Mouse (Mus musculus): ENCODE data around the gene Sema3g. TPM values are rescaled to one million over a fixed set of nuclear protein-coding genes. Genes with fewer than 3 reads are reported as not detected.

Gene Sema3g
- 4.0 TPM for polyA plus RNA-seq (2015; fragmentation: Illumina TruSeq; extraction: RNeasy Lipid Tissue Mini Kit (QIAGEN cat#74804); ENCODE audit: low read depth, low replicate concordance)

GRCm38 (mm10) chr14:31217666-31218065, at the start of gene Sema3g:
Gene Sema3g, plus strand, starts transcription at chr14:31217860.

GRCm38 (mm10) chr14:31168425-31168824, 49.2 kb upstream of the Sema3g start, which contains the start of gene Stab1:
Gene Stab1, minus strand, starts transcription at chr14:31168641.

GRCm38 (mm10) chr14:31208084-31208483, 9.6 kb upstream of the Sema3g start, which contains the start of gene Tnnc1:
Gene Tnnc1, plus strand, starts transcription at chr14:31208312.

GRCm38 (mm10) chr14:31216846-31217245, 814 bp upstream of the Sema3g start, which contains the start of gene Nisch:
Gene Nisch, minus strand, starts transcription at chr14:31216946.

GRCm38 (mm10) chr14:31251084-31251604, 33.5 kb downstream of the Sema3g start, which contains the start of the genes Phf7 and Bap1:
Gene Phf7, minus strand, starts transcription at chr14:31251317.
Gene Bap1, plus strand, starts transcription at chr14:31251450.

Other genes starting within 250 kb of the Sema3g start
- gene Glt8d1, start 216.5 kb upstream of the Sema3g start, polyA plus RNA-seq (2015; fragmentation: Illumina TruSeq; extraction: RNeasy Lipid Tissue Mini Kit (QIAGEN cat#74804); ENCODE audit: low read depth, low replicate concordance): 57.9 TPM
- gene Spcs1, start 216.2 kb upstream of the Sema3g start, polyA plus RNA-seq (2015; fragmentation: Illumina TruSeq; extraction: RNeasy Lipid Tissue Mini Kit (QIAGEN cat#74804); ENCODE audit: low read depth, low replicate concordance): 353 TPM
- gene Pbrm1, start 198.7 kb upstream of the Sema3g start, polyA plus RNA-seq (2015; fragmentation: Illumina TruSeq; extraction: RNeasy Lipid Tissue Mini Kit (QIAGEN cat#74804); ENCODE audit: low read depth, low replicate concordance): 23.9 TPM
- gene Gnl3, start 198.7 kb upstream of the Sema3g start, polyA plus RNA-seq (2015; fragmentation: Illumina TruSeq; extraction: RNeasy Lipid Tissue Mini Kit (QIAGEN cat#74804); ENCODE audit: low read depth, low replicate concordance): 46.3 TPM
- gene Smim4, start 88.9 kb upstream of the Sema3g start, polyA plus RNA-seq (2015; fragmentation: Illumina TruSeq; extraction: RNeasy Lipid Tissue Mini Kit (QIAGEN cat#74804); ENCODE audit: low read depth, low replicate concordance): 28.6 TPM
- gene Nt5dc2, start 86.8 kb upstream of the Sema3g start, polyA plus RNA-seq (2015; fragmentation: Illumina TruSeq; extraction: RNeasy Lipid Tissue Mini Kit (QIAGEN cat#74804); ENCODE audit: low read depth, low replicate concordance): 6.0 TPM
- 8.6 TPM for gene Stab1, start 49.2 kb upstream of the Sema3g start, polyA plus RNA-seq (2015; fragmentation: Illumina TruSeq; extraction: RNeasy Lipid Tissue Mini Kit (QIAGEN cat#74804); ENCODE audit: low read depth, low replicate concordance)
- gene Tnnc1, start 9.5 kb upstream of the Sema3g start, polyA plus RNA-seq (2015; fragmentation: Illumina TruSeq; extraction: RNeasy Lipid Tissue Mini Kit (QIAGEN cat#74804); ENCODE audit: low read depth, low replicate concordance): 27.1 TPM
- 224 TPM for gene Nisch, start 914 bp upstream of the Sema3g start, polyA plus RNA-seq (2015; fragmentation: Illumina TruSeq; extraction: RNeasy Lipid Tissue Mini Kit (QIAGEN cat#74804); ENCODE audit: low read depth, low replicate concordance)
- 5.4 TPM for gene Phf7, start 33.5 kb downstream of the Sema3g start, polyA plus RNA-seq (2015; fragmentation: Illumina TruSeq; extraction: RNeasy Lipid Tissue Mini Kit (QIAGEN cat#74804); ENCODE audit: low read depth, low replicate concordance)
- 108 TPM for gene Bap1, start 33.6 kb downstream of the Sema3g start, polyA plus RNA-seq (2015; fragmentation: Illumina TruSeq; extraction: RNeasy Lipid Tissue Mini Kit (QIAGEN cat#74804); ENCODE audit: low read depth, low replicate concordance)
- gene Dnah1, start 106.0 kb downstream of the Sema3g start, polyA plus RNA-seq (2015; fragmentation: Illumina TruSeq; extraction: RNeasy Lipid Tissue Mini Kit (QIAGEN cat#74804); ENCODE audit: low read depth, low replicate concordance): 4.0 TPM
- gene Capn7, start 118.8 kb downstream of the Sema3g start, polyA plus RNA-seq (2015; fragmentation: Illumina TruSeq; extraction: RNeasy Lipid Tissue Mini Kit (QIAGEN cat#74804); ENCODE audit: low read depth, low replicate concordance): 29.4 TPM
- 42.6 TPM for gene Sh3bp5, start 218.2 kb downstream of the Sema3g start, polyA plus RNA-seq (2015; fragmentation: Illumina TruSeq; extraction: RNeasy Lipid Tissue Mini Kit (QIAGEN cat#74804); ENCODE audit: low read depth, low replicate concordance)

Data from brain, adult 10 weeks (tissue).